Mouse (Mus musculus) spleen, postnatal 36 days (tissue): Measurements from ENCODE around the gene Cxcr6.

Experiments used
- DNase-seq, 2 experiments: peaks; one replicate each; pipeline ENCODE4 v3.0.0; 2022; ENCODE audit warnings: low spot score in 2 of 2, mixed read lengths in 1 of 2

Cxcr6 gene

GRCm38 (mm10) chr9:123818601-123819000, 12.3 kb downstream of the Cxcr6 start:
- no peak for DNase-seq

DNA sequence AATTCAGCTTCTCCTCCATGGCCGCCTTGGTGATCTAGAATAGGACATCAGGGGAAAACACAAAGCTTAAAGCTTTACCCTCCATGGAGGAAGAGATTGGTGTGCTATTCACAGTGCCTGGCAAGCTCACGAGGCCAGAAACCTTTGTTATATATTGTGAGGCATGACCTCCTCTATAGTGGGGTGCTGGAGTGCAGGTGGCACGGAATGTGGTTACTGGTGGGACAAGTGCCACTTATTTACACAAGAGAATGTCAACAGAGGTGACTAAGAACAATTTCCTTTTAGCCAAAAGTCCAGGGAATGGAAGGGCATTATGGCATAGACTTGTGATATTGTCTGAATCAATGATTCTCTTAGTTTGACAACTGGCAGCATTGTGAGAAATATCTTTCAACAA, 20.4 kb downstream of the Cxcr6 start:
- no peak for DNase-seq

GRCm38 (mm10) chr9:123828916-123829315, 22.6 kb downstream of the Cxcr6 start:
- no peak for DNase-seq

GRCm38 (mm10) chr9:123835851-123836250, 29.6 kb downstream of the Cxcr6 start:
- no peak for DNase-seq

DNA sequence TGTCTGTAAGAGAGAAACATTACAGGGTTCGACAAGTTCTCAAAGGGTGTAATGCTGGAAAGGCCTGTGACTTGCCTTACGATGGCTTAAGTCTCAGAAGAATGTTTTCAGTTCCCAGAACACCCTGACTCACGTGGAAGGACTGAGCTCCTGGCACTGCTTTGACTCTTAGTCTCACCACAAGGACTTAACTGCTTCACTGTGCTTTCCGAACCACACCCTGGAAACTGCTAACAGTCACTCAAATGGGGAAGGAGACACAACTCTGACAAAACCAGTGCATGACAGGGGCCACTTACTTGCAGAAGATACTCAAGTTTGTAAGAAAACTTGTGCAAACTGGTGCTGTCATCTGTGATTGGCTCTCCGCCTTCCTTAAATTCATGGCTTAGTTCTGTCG, 34.0 kb downstream of the Cxcr6 start:
- DNase-seq = peak in 1 of 2 experiments; percentile 22

DNA sequence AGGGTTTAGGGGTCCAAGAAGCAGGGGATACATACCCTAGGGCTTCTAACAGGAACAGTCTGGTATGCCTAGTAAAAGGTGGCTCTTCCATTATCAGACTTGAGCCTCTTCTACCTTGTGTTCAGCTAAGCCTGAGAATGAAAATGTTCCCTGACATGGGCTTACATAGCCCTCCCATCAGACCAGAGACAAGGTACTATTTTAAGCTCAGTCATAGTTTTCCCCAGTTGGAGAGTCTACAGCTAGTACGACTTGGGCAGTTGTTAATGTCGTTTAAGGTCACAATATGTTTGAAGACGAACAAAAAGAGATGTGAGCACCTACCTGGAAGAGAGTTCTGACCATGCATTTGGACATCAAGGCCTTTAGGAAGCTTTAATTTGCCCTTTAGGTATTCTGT, 38.2 kb downstream of the Cxcr6 start:
- no peak for DNase-seq

GRCm38 (mm10) chr9:123845120-123845519, 38.8 kb downstream of the Cxcr6 start:
- DNase-seq = peak in 1 of 2 experiments; percentile 23

DNA sequence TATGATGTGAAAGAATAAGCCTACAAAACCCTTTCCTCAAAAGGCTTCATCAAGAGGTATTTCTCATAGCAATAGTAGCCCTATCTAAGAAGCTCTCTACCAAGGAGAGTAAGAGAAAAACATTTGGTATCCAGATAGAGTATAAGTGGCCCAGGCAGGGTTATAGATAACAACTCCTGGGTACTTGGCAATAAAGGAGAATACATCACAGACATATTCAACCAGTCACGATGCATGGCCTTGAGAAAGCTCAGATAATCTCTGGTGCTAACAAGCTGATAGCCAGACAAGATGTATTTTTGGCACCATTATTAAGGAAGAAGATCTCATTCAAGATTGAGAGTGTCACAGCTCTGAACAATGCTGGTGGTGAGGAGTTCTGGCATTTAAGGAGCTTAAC, 40.2 kb downstream of the Cxcr6 start:
- no peak for DNase-seq

DNA sequence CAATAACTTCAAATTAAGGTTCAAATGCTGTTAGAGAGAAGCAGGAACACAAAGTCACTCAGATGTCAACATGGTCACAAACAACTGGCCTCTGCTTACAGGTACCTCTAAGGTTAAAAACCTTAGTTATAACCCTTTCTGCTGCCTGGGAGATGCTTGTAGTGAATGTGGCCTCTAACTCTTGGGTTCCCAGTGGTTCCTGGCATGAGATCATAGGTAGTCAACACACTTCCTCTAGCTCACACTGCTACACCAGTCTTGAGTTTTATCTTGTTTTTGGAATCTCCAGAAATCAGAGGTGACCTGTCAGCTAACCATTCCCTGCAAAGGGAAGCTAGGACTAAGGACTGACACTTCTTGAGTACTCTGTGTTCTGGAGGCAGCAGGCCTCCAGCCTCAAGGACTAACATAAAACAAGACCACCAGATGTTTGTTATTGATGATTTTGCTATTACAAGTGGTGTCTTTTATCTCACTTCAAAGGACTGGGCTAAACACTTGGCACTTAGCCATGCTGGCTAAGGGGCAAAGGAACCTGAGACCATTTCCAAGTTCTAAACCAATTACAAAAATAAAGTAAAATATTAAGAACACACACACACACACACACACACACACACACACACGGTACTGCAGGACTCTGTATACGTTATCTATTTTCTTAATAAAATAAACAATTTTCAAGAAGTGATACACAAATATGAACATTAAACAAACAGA, 43.9 kb downstream of the Cxcr6 start:
- DNase-seq = no peak

DNA sequence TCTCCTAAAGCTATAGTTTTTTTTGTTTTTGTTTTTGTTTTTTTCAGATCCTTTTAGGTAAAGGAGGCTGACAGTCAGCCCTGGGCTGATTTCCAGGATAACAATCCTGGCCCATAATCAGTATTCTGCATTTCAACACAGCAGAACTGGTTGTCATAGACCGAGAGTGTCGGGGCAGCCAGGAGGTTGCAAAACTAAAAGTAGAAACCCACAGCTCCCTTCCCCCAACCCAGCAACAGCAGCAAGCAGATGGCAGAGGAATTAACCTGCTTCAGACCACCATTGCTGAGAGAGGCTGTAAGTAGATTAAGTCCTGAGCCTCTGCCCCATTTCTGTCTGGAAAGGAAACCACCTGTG, 44.4 kb downstream of the Cxcr6 start:
- DNase-seq = peak; percentile 65 to 71

DNA sequence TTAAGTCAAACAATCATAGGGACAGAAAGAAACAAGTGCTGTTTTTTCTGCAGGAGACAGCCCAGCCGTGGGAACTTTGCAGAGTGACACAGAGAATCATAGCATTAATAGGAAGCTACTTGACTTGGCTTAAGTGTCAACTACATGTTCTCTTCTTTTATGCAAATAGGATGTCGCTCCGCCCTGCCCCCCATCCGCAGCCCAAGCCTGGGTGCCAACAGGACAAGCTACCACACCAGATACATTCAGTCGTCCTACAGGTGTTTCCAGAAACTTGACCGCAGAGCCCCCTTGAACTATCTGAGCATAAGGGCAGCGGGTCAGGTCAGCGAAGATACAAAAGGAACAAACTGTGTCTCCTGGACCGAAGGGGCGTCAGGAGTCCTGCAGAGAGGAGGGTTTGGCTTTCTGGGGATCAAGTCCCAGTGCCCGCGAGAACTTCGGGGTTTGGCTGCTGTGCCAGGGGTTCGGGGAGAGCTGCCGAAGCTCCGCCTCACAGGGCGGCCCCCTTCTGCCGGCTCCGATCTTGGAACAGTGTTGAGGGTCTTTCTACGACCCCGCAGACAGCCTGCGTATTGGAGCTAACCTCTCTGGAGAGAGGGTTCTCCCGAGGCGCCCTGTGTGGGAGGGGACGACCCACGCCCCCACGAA, 44.9 kb downstream of the Cxcr6 start:
- peak; percentile 91 to 92 for DNase-seq

DNA sequence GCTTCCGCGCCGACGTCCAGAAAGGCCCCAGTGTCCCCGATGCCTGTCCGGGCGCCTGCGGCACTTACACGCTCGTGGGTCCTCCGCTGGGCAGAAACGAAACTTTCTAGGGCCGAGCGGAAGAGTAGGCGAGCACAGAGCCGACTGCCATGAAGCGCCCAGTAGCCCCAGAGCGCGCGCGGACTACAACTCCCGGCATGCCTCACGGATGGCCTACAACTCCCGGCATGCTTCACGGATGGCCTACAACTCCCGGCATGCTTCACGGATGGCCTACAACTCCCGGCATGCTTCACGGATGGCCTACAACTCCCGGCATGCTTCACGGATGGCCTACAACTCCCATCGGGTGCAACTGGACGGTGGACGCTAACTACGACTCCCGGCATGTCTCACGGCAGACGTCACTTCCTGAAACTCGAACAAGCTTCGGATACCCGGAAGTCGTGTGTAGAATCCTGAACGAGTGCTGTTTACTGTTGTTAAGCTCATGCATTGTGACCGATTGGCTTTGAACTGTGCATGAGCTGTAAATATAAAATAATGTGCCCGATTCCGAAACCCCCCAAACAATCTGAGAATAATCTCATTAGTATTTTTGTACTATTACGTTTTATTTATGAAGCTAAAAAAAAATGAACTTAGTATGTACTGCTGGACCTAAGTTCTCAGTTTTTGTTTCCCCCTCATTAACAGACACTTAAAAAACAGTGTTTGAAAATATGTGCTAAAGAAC, 45.6 kb downstream of the Cxcr6 start, which contains the start of gene Fyco1:
Gene Fyco1, minus strand, starts transcription at position 187 of the 736 bp plus-strand sequence.
- peak; percentile 98 for DNase-seq

GRCm38 (mm10) chr9:123852449-123853390, 46.4 kb downstream of the Cxcr6 start:
- DNase-seq = peak in 1 of 2 experiments; percentile 13

- DNase-seq = no peak
Measured at GRCm38 (mm10) chr9:123856836-123857235, 50.6 kb downstream of the Cxcr6 start.
